Mouse (Mus musculus) olfactory bulb, adult 2 months (tissue): Measurements from ENCODE around the gene Prss54. TPM values are rescaled to one million over a fixed set of nuclear protein-coding genes. Genes with fewer than 3 reads are reported as not detected.

ENCODE experiments used
- H3K27ac ChIP-seq: fragments of 200-500 bp; 2 replicates; pipeline ENCODE4 v1.5.1; 2012; ENCODE audit warnings: low read depth, low read length; ENCODE audit not compliant: insufficient read depth
- H3K4me1 ChIP-seq: fragments of 200-500 bp; 2 replicates; pipeline ENCODE4 v1.6.1; 2012; ENCODE audit warnings: low read length; ENCODE audit not compliant: control insufficient read depth, insufficient read depth
- H3K4me3 ChIP-seq: fragments of 200-500 bp; 2 replicates; pipeline ENCODE4 v1.5.1; 2012; ENCODE audit warnings: mild to moderate bottlenecking, low read depth, low read length, moderate library complexity; ENCODE audit not compliant: insufficient read depth
- CTCF ChIP-seq: fragments of 200-500 bp; IDR thresholded peaks from 2 replicates; pipeline ENCODE4 v1.5.1; 2012; ENCODE audit warnings: low read depth, mild to moderate bottlenecking, low read length, moderate library complexity; ENCODE audit not compliant: insufficient read depth
- POLR2A ChIP-seq: fragments of 200-500 bp; IDR thresholded peaks from 2 replicates; pipeline ENCODE4 v1.6.1; 2012; ENCODE audit warnings: mild to moderate bottlenecking, low read depth, low read length, moderate library complexity; ENCODE audit not compliant: insufficient read depth
- WGBS: fragments of 180-500 bp; shearing (Covaris S2); methylation state at CpG from one replicate; pipeline ENCODE4 v1.1.7; 2018; 5-methylcytosine and 5-hydroxymethylcytosine counted together
- polyA plus RNA-seq: library from polyadenylated mRNA; stranded (reverse); fragments of >200 nt; gene quantifications from 2 replicates; pipeline ENCODE4 v1.2.4, GENCODE M21; 2012; ENCODE audit warnings: low replicate concordance; ENCODE audit not compliant: missing spikeins, insufficient read depth, insufficient read length

The Prss54 gene
- polyA plus RNA-seq, 1 experiment: not detected

DNA sequence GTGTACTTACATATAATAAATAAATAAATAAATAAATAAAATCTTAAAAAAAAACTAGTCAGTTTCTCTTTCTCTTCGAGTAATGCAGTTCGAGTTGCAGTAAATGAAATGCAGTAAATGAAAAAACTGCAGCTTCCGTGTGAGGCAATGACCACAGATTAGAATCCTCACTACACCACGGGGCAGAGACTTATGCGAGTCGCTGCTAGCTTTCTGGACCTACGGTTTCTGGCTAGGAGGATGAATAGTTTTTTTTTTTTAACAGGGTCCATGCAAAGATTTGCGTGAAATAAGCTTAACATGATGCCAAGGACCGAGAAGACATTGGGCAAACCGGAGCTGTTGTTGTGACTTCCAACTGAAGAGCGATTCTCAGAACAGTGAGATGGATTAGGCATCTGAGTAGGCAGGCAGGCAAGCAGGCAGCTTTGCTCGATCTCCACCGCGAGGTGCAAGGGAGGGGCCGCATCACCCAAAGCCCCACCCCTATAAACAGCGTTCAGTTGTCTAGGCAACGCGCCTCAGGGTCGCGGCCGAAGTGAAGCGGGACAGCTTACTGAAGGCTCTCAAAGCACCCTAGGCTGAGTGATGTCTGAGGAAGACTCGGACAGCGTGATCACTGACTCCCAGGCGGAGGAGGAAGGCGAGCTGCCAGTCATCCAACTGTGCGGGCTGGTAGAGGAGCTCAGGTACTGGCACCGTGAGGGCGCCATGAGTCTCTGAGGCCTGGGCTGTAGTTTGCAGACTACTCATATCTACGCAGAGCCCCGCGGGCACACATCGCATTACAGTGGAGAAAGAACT lies 42.4 kb downstream of the Prss54 start, which contains the start of gene Ccdc113:
TSS of gene Ccdc113 (plus strand) at position 502 of the 804 bp plus-strand sequence.
- 3% methylated on average over 33 of the region's 33 CpGs for WGBS
- TF ChIP-seq CTCF (no peak), POLR2A (no peak)
- Histone ChIP-seq H3K4me3 (peak within 1 kb of the TSS; percentile 62), H3K4me1 (peaks cover 7% of the 10 kb centered on the region), H3K27ac (no peak within 1 kb of the TSS)

DNA sequence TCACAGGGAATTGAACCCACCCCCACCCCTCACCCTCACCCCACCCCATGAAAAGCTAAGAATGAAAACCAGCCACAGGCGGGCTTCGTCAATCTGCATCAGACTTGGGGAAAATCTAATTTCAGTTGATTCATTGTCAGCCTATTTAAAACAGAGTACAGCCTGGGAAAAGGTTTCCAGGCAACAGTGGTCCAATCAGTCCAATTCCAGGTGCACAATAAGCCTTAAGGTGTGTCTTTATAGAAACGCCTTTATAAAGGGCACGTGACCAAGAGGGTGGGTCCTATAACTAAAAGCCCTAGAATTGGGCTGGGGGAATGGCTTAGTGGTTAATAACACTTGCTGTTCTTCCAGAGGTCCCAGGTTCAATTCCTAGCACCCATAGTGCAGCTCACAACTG lies 43.9 kb downstream of the Prss54 start:
- 60% methylated on average over 4 of the region's 4 CpGs for WGBS
- Histone ChIP-seq H3K27ac (no peak overlapping the region), H3K4me1 (peaks cover 7% of the 10 kb centered on the region), H3K4me3 (no peak overlapping the region)
- no peak for TF ChIP-seq POLR2A
- TF ChIP-seq CTCF: no peak

DNA sequence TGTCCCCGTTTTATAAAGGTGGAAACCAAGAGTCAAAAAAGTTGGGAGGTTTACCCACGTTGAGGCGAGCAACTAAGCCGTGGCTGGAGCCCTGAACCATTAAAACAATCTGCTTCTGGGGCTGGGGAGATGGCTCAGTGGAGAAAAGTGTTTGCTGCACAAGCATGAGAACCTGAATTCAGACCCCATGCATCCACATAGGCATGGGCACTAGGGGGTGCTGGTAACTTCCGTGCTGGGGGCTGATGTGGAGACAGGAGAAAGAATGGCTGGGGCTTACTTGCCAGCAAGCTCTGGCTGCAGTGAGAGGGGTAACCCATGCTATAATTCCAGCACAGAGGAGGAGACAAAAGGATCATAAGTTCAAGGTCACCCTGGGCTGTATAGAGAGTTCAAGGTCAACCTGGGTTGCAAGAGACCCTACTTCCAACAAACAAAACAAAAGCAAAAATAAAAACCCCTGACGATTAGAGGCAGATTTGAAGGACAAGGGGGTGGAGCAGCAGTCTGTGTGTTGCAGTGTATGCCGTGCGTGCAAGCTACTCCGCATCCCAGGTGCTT lies 47.3 kb downstream of the Prss54 start:
- no peak overlapping the region for H3K27ac ChIP-seq
- H3K4me3 ChIP-seq: no peak overlapping the region
- TF ChIP-seq POLR2A (no peak), CTCF (no peak)
- WGBS: 68% methylated on average over 9 of the region's 9 CpGs
- H3K4me1 ChIP-seq: peaks cover 1% of the 10 kb centered on the region

GRCm38 (mm10) chr8:95528194-95528593 lies 47.9 kb downstream of the Prss54 start:
- H3K4me1 ChIP-seq: no peaks in the 10 kb centered on the region
- 76% methylated on average over 10 of the region's 10 CpGs for WGBS
- H3K4me3 ChIP-seq: no peak overlapping the region
- H3K27ac ChIP-seq: no peak overlapping the region
- TF ChIP-seq CTCF (no peak), POLR2A (no peak)

GRCm38 (mm10) chr8:95523991-95524390 lies 52.1 kb downstream of the Prss54 start:
- TF ChIP-seq CTCF: no peak
- TF ChIP-seq POLR2A: no peak
- no peak overlapping the region for H3K27ac ChIP-seq
- no peaks in the 10 kb centered on the region for H3K4me1 ChIP-seq
- WGBS: 90% methylated on average over 4 of the region's 4 CpGs
- no peak overlapping the region for H3K4me3 ChIP-seq

DNA sequence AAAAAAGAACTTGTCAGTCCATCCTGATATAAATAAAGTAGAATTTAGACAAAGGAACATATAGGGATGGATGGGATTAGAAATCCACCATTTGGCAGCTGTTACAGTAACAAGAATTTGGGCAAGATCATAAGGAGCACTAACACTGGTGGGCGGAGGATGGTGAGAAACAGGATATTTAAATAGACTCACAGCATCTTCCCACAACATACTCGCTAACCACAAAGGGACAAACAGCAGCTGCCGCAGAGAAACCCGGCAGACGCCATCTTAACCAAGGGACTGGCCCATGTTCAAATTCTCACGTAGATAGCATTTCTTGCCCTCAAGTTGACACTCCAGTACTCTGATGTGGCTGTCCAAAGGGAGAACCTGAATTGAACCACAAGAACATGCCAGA lies 59.2 kb downstream of the Prss54 start:
- Histone ChIP-seq H3K4me3 (no peak overlapping the region), H3K4me1 (peaks cover 2% of the 10 kb centered on the region; the same call in 1 of the 2 replicates), H3K27ac (no peak overlapping the region)
- WGBS: 67% methylated on average over 6 of the region's 6 CpGs
- no peak for TF ChIP-seq POLR2A
- TF ChIP-seq CTCF: no peak

DNA sequence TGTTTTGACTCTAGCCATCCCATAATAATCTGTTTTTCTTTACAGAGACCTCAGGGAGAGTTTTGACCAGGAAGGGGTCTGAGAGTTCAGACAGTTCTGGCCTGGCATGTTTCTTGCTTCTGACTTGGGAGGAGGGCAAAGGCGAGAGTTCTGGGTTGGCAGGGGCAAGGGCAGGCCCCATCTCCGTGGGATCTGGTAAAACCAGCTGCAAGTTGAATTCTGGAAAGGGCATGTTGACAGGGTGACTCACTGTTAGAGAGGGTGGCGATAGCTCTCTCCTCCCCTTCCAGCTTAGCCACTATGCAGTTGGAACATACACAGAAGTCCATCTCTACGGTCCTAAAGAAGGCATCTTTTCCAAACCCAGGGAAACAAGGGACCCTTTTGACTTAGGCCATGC lies 62.9 kb downstream of the Prss54 start:
- TF ChIP-seq CTCF (no peak), POLR2A (no peak)
- H3K4me3 ChIP-seq: no peak overlapping the region
- WGBS: 28% methylated on average over 4 of the region's 4 CpGs

DNA sequence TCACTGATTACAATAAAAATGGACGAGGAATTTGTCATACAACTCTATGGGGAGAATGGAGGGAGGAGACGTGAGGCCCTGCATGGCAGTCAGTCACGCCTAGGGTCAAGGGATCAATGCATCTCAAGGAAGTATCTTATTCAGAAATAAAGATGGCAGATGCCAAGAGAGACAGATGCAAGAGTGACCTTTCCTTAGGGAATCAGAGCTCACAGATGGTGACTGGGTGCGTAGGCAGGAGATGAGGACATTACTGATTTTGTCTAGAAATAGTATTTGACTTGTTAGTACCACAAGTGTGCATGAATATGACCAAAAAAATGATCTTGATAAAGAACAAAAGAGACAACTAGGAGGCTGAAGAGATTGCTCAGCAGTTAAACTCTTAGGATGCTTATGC lies 63.9 kb downstream of the Prss54 start:
- 71% methylated on average over 4 of the region's 4 CpGs for WGBS
- no peak overlapping the region for H3K27ac ChIP-seq
- no peak overlapping the region for H3K4me3 ChIP-seq

More for the DNA sequence above, 62.9 kb downstream of the Prss54 start:
- Histone ChIP-seq H3K27ac (no peak overlapping the region), H3K4me1 (peaks cover 2% of the 10 kb centered on the region; the same call in 1 of the 2 replicates)

More for the DNA sequence above, 63.9 kb downstream of the Prss54 start:
- peaks cover 2% of the 10 kb centered on the region; the same call in 1 of the 2 replicates for H3K4me1 ChIP-seq
- TF ChIP-seq CTCF: no peak
- TF ChIP-seq POLR2A: no peak

Other genes starting within 250 kb of the Prss54 start
- not detected in 2 replicates for gene Zfp319, start 244.4 kb downstream of the Prss54 start, polyA plus RNA-seq
- not detected in 2 replicates for gene Usb1, start 244.1 kb downstream of the Prss54 start, polyA plus RNA-seq
- gene Mmp15, start 224.1 kb downstream of the Prss54 start, polyA plus RNA-seq: not detected in 2 replicates
- not detected in 2 replicates for gene Cfap20, start 141.5 kb downstream of the Prss54 start, polyA plus RNA-seq
- not detected in 2 replicates for gene Csnk2a2, start 86.3 kb downstream of the Prss54 start, polyA plus RNA-seq
- gene Ccdc113, start 42.3 kb downstream of the Prss54 start, polyA plus RNA-seq: not detected in 2 replicates
- gene Gins3, start 57.1 kb upstream of the Prss54 start, polyA plus RNA-seq: not detected in 2 replicates
- 472 and 1,489 TPM in 2 replicates for gene Ndrg4, start 100.6 kb upstream of the Prss54 start, polyA plus RNA-seq
- gene Setd6, start 139.5 kb upstream of the Prss54 start, polyA plus RNA-seq: not detected in 2 replicates
- gene Cnot1, start 231.1 kb upstream of the Prss54 start, polyA plus RNA-seq: 231 TPM in 1 of 2 replicates, not detected in the other
- gene Sap18b, start 249.0 kb upstream of the Prss54 start, polyA plus RNA-seq: not detected in 2 replicates